Mouse (Mus musculus): ENCODE measurements around the gene Hcrt.
"Not testable (repeated sequence)": the region's sequence is repeated elsewhere in the genome, so short reads cannot be mapped to it uniquely, and the experiment has no call there.

The Hcrt gene

GRCm38 (mm10) chr11:100762831-100763230 lies at the start of gene Hcrt:
Hcrt (minus strand) TSS chr11:100762931.
- no peak for DNase-seq (ENCODE audit: low spot score in 2 of 2)

DNA sequence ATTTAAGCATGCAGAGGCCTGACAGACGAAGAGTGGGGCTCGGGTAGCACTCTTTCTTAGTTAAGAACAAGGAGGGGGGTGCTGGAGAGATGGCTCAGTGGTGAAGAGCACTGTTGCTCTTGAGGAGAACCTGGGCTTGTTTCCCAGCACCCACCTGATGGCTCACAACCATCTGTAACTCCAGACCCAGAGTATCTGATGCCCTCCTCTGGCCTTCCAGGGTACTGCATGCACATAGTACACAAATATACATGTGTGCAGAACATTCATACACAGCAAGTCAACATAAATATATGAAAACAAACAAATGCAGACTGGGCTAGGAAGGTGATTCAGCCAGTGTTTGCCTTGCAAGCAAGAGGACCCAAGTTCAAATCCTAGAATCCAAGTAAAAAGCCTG lies 48.4 kb upstream of the Hcrt start:
- DNase-seq (ENCODE audit: low spot score in 2 of 2) = no peak

DNA sequence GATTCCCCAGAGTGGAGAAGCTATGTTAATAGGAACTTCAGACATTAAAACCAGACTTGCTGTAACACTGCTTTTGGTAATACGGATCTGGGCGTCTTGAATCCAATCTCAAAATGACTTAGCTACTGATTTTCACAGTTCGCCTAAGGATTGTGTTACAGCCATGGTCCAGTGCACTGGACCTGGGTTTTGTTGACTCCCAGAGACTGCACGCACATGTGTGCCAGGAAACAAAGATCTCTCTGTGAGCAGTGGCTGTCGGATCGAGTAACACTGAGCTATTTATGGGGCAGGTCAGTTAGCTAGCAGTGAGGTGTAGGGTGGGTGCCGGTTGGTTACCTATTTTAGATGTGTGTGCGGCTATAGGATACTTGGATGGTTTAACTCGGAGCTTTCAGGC lies 47.8 kb upstream of the Hcrt start:
- no peak for DNase-seq (ENCODE audit: low spot score in 2 of 2)

DNA sequence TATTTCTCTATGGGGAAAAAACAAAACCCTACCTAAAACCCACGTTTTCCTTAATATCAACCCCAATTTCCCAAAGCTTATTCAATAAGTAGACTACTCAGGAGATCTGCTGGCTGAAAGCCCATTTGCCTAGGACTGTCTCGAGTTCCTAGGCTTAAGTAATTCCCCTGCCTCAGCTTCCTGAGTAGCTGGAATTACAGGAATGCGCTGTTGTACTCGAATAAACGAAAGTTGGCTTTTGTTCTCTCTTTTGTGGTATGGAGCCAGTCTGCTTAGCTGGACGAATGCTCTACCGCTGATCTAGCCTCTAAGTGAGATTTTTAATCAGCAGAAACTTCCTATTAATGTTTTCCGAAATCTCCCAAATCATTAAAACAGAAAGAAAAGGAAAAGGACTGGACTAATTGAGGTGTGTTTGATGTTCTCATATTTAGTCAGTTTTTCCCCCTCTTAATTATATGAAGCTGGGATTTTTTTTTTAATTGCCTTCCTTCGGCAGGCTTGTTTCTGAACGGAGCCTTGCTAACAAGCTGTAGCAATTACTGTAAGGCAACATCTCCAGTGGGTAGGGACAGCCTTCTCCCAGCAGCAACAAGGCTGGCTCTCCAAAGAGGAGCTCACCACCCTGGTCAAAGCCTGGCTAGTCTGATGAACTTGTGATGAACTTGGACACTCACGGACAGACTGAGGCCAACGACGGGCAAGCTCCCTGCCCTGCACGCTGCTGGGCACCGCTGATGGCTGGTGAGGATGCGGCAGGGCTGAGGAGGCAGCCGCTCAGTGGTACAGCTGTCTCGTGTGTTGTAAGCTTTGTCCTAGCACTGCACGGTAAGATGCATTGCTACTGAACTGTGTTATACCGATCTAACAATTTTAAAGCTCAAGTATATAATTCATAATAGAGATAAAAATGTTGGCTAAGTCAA lies 43.9 kb upstream of the Hcrt start:
- DNase-seq (ENCODE audit: low spot score in 2 of 2) = no peak

- DNase-seq (ENCODE audit: low spot score in 2 of 2) = no peak
Measured at GRCm38 (mm10) chr11:100805535-100805934, 42.8 kb upstream of the Hcrt start.

- DNase-seq (ENCODE audit: low spot score in 2 of 2) = no peak
Measured at GRCm38 (mm10) chr11:100804409-100804808, 41.7 kb upstream of the Hcrt start.

DNA sequence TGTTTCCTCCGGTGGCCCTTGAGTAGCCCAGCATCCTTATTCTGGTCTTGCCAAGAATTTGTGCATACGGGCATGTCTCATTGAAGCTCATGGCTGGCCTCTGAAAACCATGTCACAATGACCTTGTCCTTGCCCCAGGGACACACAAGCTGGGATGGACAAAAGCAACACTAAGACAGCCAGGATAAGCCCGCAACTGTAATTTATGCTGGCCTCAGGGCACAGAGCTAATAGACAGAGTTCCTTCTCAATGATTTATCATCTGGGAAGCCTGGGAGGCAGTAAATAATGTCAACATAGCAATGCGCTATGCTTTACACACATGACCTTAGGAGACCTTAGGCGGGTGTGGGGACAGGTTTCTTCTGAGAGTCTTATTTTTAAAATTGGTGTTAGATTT lies 36.7 kb upstream of the Hcrt start:
- no peak for DNase-seq (ENCODE audit: low spot score in 2 of 2)

DNA sequence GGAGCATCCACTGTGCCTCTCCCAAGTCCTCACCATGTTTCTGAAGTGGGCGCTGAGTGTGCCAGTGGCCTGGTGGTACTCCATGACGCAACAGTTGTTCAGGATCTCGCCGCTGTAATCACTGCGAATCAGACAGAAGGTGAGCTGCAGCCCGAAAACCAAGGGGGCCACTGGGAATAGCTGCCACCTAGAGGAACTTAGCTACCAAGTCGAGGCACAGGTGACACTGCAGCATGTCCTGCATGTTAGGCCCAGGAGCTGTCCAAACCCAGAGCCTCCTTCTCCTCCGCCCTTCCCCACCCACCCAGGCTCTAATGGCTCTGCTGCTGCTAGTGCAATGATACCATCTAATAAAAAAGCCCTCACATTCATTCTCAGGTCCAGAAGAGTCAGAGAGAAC lies 33.9 kb upstream of the Hcrt start:
- DNase-seq (ENCODE audit: low spot score in 2 of 2) = no peak

- no peak for DNase-seq (ENCODE audit: low spot score in 2 of 2)
Measured at GRCm38 (mm10) chr11:100795386-100795785, 32.7 kb upstream of the Hcrt start.

DNA sequence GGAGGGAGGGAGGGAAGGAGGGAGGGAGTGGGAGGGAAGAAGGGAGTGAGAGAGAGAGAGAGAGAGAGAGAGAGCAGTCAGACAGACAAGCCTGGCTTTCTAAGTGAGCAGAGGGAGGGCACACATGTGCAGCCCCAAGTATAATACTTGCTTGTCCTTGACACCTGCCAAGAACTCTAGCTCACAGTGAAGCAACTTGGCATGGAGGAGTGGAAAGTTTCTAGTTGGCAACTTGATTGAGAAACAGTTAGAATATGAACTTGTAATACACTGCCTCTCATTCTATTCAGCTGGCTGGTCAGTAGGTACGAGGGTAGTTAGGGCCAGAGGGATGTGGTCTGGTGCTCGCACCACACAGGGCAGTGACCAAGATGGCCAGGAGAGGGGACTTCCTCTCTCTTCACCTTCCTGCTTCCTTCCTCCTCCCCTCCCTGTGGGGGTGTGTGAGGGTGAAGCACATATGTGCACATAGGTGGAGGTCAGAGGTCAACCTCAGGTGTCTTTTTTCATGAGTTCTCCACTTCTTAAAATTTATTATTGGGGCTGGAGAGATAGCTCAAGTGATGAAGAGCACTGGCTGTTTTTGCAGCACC lies 28.8 kb upstream of the Hcrt start:
- no peak for DNase-seq (ENCODE audit: low spot score in 2 of 2)

DNA sequence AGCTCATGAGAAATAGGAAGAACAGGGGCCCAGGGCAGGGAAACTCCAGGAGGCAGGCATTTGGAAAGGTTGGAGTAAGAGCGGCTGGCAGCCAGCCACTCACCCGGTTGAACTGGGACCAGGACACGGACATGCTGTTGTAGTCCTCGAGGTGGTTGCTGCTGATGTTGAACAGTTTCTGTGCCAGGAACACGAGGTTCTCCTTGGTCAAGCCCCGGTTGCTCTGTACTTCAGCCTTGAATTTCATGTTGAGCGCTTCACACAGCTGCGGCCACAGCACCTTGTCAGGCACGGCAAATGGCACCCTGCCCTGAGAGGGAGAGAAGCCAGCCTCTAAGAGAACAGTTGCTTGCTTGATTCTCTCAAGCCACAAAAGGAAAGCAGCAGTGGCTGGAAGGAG lies 27.9 kb upstream of the Hcrt start:
- DNase-seq (ENCODE audit: low spot score in 2 of 2) = not testable (repeated sequence)

DNA sequence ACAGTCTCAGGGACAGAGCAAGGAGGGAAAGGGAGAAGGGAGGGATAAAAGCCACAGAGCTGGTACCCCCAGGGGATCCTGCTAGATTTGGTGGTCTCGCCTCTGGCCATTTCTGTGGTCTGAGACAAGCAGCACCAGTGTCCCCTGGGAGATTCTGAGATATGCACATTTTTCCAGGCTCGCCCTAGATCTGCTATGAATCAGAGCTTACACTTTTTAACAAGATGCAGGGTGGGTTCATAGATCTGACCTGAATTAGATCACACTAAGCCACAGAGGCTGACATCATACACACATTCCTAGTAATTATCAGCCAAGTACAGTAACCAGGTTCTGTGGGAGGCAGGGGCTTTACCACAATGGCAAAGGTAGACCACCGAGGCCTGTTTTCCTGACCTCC lies 27.0 kb upstream of the Hcrt start:
- DNase-seq (ENCODE audit: low spot score in 2 of 2) = no peak

- DNase-seq (ENCODE audit: low spot score in 2 of 2) = no peak
Measured at GRCm38 (mm10) chr11:100785774-100786173, 23.0 kb upstream of the Hcrt start.

- no peak for DNase-seq (ENCODE audit: low spot score in 2 of 2)
Measured at GRCm38 (mm10) chr11:100784286-100784685, 21.6 kb upstream of the Hcrt start.

DNA sequence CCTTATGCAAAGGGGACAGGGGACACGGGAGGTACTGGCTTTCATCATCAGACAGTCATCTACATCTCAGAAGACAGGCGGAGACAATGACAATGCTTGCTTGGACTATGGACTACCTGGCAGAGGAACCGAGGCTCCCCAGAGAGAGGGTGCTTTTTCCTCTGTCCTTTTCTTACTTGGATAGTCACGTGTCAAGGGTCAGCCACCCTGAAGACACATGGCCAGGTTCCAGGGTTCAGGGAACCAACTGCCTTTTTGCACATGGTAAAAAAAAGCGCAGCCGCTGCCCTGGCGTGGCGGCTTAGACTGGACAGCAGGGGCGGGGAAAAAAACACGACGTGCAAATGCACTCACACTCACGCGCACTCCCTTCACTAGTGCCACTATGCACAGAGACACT lies 19.8 kb upstream of the Hcrt start:
- no peak for DNase-seq (ENCODE audit: low spot score in 2 of 2)

- DNase-seq (ENCODE audit: low spot score in 2 of 2) = no peak
Measured at GRCm38 (mm10) chr11:100781763-100782475, 19.2 kb upstream of the Hcrt start.

- no peak for DNase-seq (ENCODE audit: low spot score in 2 of 2)
Measured at GRCm38 (mm10) chr11:100780247-100780646, 17.5 kb upstream of the Hcrt start.

- no peak for DNase-seq (ENCODE audit: low spot score in 2 of 2)
Measured at GRCm38 (mm10) chr11:100778069-100778468, 15.3 kb upstream of the Hcrt start.

DNA sequence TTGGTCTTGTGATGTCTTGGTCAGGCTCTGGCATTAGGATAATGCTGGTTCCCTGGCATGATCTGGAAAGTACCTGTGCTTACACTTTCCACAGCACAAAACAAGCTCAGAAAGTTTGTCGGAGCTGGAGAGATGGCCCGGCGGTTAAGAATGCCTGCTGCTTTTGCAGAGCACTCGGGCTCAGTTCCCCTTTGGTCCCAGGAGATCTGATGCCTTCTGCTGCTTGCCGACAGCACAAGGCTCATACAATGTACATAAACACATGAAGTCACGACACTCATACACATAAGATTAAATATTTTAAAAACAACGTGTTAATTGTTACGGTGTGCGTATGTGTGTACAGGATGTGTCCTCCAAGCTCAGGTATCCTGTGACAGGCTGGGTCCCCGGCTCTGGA lies 13.2 kb upstream of the Hcrt start:
- DNase-seq (ENCODE audit: low spot score in 2 of 2) = no peak

- no peak for DNase-seq (ENCODE audit: low spot score in 2 of 2)
Measured at GRCm38 (mm10) chr11:100774261-100774660, 11.5 kb upstream of the Hcrt start.

- DNase-seq (ENCODE audit: low spot score in 2 of 2) = peak; percentile 66 to 76
Measured at GRCm38 (mm10) chr11:100770646-100771408, 8.1 kb upstream of the Hcrt start, which contains the start of gene Ghdc. Ghdc (minus strand) TSS chr11:100770957.

DNA sequence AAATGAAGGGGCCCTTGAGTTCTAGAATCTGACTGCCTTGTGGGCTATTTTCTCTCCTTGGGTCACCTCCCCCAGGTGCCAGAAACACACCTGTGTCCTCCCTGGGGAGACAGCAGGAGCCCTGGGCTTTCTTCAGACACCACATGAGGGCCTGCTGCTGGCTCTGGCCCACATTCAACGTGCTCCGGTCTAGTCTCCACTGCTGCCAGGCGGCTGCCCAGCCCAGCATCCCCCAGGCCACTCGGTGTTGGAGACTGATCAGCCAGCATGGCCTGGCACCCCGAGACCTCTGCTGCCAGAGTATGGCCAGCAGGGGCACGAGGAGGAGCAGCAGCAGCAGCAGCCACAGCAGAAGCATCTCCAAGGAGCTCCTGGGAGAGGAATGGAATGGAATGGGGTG lies 7.2 kb upstream of the Hcrt start:
- DNase-seq (ENCODE audit: low spot score in 2 of 2) = no peak

Measured in thymus, postnatal 10 days (tissue).